Mouse (Mus musculus): Measurements from ENCODE around the gene Anp32e. TPM values are rescaled to one million over a fixed set of nuclear protein-coding genes. Genes with fewer than 3 reads are reported as not detected.
"Not testable (repeated sequence)": the region's sequence is repeated elsewhere in the genome, so short reads cannot be mapped to it uniquely, and the experiment has no call there.

Anp32e gene
- total RNA-seq, 2 experiments from 2014 or later: 82.7 to 98.9 TPM

DNA sequence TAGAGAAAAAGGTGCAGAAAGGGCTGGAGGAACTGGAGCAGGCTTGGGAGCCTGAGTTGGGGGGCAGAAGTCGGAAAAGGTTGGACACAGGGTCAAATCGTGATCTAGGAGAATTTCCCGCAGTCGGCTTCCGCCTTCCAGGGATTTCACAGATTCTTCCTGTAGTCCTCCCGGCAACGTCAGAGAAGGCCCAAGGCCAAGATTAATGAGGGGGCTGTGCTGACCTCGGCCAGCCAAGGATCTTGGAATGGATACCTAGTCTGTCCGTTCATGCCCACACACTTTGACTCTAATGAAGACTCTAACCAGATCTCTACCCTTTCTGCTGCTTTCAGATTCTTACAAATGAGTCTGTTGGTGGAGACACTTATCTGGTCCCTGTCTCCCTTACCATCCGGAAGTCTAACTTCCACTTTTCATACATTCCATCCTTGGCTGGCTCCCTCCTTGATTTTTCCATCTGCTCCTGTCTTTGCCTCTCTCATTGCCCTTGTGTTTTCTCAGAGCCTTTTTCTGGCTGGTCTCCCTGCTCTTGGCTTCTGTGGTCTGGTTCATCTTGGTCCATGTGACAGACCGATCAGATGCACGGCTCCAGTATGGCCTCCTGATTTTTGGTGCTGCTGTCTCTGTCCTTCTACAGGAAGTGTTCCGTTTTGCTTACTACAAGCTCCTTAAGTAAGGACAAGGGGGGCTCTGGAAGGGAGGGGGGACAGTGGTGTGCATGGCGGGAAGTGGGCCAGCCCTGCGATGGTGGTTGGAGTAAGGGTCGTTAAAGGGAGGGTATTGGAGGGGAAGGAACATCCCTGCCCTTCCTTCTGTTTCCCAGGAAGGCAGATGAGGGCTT lies 34.5 kb upstream of the Anp32e start:
- no peak for DNase-seq (ENCODE audit: extremely low spot score in 1 of 2, low spot score in 2 of 2)
- Histone ChIP-seq H3K27ac (peak overlapping the region; percentile 89), H3K4me3 (peak overlapping the region; percentile 91)
- intact Hi-C loops (cut with DNase I): no loop called here
- TF ChIP-seq CTCF (IDR thresholded peaks at IDR 0.05): no peak

DNA sequence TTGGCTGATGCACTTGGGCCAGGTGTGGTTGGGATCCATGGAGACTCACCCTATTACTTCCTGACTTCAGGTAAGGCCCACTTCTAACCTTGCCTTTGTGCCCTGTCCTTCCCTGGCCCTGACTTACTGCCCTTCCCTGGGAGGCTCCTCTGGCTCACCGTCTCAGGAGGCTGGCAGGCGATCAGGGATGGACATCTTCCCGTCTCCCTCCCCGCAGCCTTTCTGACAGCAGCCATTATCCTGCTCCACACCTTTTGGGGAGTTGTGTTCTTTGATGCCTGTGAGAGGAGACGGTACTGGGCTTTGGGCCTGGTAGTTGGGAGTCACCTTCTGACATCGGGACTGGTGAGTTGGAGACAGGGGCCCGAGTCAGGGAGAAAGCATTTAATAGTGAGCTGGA lies 33.5 kb upstream of the Anp32e start:
- DNase-seq (ENCODE audit: extremely low spot score in 1 of 2, low spot score in 2 of 2); H3K27ac ChIP-seq; H3K4me3 ChIP-seq; intact Hi-C loops (cut with DNase I): not testable (repeated sequence)

DNA sequence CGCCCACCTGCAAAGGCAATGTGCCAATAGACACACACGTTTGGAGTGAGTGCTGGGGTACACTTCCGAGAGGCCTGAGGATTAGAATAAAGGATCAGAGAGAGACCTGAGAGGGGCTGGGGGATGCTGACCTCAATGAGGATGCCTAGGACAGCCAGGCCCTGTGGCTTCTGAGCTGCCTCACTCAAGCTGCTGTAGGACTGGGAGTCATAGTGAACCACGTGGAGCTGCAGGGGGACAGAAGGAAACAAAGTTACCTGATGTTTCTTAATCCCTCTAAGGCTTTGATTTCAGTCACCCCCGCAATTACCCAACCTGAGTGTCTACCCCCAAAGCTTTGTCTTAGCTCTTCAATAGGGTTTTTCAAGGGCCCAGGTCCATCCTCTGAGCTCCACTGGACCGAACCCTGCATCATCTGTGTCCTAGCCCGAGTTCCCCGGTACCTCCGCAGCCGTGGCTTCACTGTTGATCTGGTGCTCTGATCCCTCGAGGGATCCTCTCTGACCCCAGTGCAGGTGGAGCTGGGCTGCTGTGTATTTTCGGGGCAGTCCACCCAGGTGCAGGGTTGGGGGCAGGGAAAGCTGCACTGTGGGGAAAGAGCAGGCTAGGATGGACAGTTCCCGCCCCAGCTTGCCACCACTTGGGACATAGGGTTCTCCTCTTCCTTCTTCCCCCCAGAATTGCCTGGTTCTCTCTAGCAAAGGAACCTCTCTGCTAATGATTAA lies 29.1 kb upstream of the Anp32e start:
- H3K4me3 ChIP-seq: no peak overlapping the region
- DNase-seq (ENCODE audit: extremely low spot score in 1 of 2, low spot score in 2 of 2): no peak
- no peak overlapping the region for H3K27ac ChIP-seq
- intact Hi-C loops (cut with DNase I): no loop called here
- no peak for TF ChIP-seq CTCF (IDR thresholded peaks at IDR 0.05)

- Histone ChIP-seq H3K27ac (no peak overlapping the region; the same call in 1 of the 2 replicates), H3K4me3 (no peak overlapping the region)
- DNase-seq (ENCODE audit: extremely low spot score in 1 of 2, low spot score in 2 of 2): no peak
- intact Hi-C loops (cut with DNase I): no loop called here
- no peak for TF ChIP-seq CTCF (IDR thresholded peaks at IDR 0.05)
Observed at GRCm38 (mm10) chr3:95901616-95902372, 27.3 kb upstream of the Anp32e start.

- H3K4me3 ChIP-seq: no peak overlapping the region
- TF ChIP-seq CTCF (IDR thresholded peaks at IDR 0.05): no peak
- H3K27ac ChIP-seq: no peak overlapping the region; the same call in 1 of the 2 replicates
- intact Hi-C loops (cut with DNase I): no loop called here
- no peak for DNase-seq (ENCODE audit: extremely low spot score in 1 of 2, low spot score in 2 of 2)
Observed at GRCm38 (mm10) chr3:95902373-95902625, 26.7 kb upstream of the Anp32e start.

DNA sequence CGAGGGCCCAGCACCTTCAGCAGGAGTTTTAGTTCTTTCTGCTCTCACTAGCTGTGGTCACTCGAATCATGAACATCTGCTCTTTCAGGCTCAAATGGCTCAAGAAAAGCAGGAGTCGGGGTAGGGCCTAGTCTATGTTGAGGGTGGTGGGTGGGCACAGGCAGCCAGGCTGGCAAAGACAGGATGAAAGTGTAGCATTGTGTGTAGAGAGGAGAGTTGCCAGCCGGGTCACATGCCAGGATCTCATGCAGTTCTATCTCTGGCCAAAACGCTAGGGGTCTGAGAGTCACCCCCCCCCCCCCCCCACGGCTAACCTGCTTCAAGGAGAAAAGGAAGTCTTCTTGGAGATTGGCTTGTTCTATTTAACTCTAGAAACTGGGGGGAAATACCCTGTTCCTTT lies 26.4 kb upstream of the Anp32e start:
- no peak overlapping the region for H3K4me3 ChIP-seq
- no peak for DNase-seq (ENCODE audit: extremely low spot score in 1 of 2, low spot score in 2 of 2)
- intact Hi-C loops (cut with DNase I): no loop called here
- TF ChIP-seq CTCF (IDR thresholded peaks at IDR 0.05): no peak
- peak overlapping the region; percentile 41; the same call in 1 of the 2 replicates for H3K27ac ChIP-seq

DNA sequence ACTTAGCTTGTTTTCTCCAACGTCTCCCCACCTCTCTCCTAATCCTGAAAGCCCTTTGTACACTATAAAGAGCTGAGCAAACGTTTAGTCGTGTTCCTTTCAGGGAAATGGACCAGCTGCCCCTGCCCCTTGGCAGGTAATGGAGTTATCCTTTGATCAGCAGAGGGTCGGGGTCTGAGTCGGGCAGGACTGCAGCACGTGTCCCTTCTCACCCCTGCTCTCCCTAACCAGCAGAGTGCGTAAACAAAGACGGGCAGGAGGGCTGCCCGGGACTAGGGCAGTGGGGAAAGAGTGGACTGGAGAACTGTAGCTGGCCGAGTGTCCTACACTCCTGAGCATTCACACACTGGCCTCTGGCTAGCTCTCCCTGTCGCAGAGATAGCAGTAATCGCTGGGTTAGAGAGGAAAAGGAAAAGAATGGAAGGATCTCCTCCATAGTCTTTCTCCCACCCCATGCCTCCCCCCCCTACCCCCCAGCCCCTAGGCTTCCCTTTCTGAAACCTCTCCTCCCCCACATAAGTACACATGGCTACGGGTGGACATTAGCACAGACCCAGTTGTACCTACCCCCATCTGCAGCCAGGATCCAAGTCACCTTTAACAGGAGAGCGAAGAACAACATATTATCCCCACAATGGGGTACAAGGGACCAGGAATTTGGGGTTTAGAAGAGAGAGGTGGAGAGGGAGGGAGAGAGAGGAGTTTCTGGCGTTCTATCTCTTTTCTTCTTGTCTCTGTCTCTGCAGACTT lies 25.1 kb upstream of the Anp32e start:
- intact Hi-C loops (cut with DNase I): no loop called here
- TF ChIP-seq CTCF (IDR thresholded peaks at IDR 0.05): no peak
- no peak for DNase-seq (ENCODE audit: extremely low spot score in 1 of 2, low spot score in 2 of 2)
- peak overlapping the region; percentile 37 for H3K4me3 ChIP-seq
- H3K27ac ChIP-seq: peak overlapping the region; percentile 60

DNA sequence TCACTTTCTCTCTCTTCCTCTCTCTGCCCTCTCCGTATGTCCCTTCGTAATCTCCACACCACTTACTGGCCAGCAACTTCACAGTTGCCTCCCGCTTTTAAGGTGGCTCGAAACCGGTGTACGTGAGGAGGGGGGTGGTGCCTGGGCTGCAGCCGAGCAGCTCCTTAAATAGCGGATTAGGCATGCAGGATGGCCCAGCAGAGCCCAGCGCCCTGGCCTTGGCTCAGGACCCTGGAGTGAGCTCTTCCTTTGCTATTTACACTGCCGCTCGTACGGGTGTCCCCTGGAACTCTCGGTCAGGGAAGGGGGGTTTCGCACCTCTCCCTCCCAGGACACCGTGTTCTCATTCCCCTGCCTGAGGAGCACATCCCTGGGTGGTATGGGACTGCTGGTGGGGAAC lies 24.5 kb upstream of the Anp32e start, which contains the start of gene Car14:
Gene Car14 (minus strand): TSS at position 124 of the 400 bp plus-strand sequence.
- no peak for DNase-seq (ENCODE audit: extremely low spot score in 1 of 2, low spot score in 2 of 2)
- TF ChIP-seq CTCF (IDR thresholded peaks at IDR 0.05): no peak
- H3K4me3 ChIP-seq: peak within 1 kb of the TSS; percentile 37
- H3K27ac ChIP-seq: peak within 1 kb of the TSS; percentile 66
- intact Hi-C loops (cut with DNase I): no loop called here

- no peak for TF ChIP-seq CTCF (IDR thresholded peaks at IDR 0.05)
- H3K27ac ChIP-seq: peak overlapping the region; percentile 66
- intact Hi-C loops (cut with DNase I): no loop called here
- peak overlapping the region; percentile 37 for H3K4me3 ChIP-seq
- DNase-seq (ENCODE audit: extremely low spot score in 1 of 2, low spot score in 2 of 2): peak in 1 of 2 experiments; percentile 56
Observed at GRCm38 (mm10) chr3:95905146-95905939, 23.7 kb upstream of the Anp32e start.

DNA sequence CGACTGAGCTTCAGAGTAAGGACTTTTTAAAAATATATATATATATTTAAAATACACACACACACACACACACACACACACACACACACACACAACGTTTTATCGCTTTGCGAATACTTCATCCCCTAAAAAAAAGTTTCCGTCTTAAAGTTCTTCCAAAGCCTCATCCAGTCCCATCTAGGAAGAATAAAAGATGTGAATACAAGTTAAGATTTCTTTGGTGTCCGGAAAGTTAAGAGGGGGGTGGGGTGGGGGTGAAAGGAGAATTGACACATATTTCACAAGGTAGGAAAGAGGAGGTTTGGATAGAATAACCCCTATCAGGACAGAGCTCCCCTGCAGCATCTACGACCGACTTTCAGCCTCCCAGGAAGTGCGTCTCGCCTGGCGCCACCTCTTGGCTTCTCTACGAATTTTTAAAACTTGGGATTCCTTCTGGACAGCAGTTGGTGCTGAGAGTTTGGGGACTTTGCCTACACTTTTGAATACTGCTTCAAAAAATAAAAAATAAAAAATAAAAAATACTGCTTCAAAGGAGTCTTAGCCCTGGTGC lies 23.0 kb upstream of the Anp32e start:
- DNase-seq (ENCODE audit: extremely low spot score in 1 of 2, low spot score in 2 of 2): peak in 1 of 2 experiments; percentile 40
- H3K27ac ChIP-seq: no peak overlapping the region; the same call in 1 of the 2 replicates
- intact Hi-C loops (cut with DNase I): loop anchor here (1.0 to 2.0 kb wide), 2 partner anchors 23 to 43 kb away; no protein-coding TSS in a partner anchor
- peak; percentile 64 for TF ChIP-seq CTCF (IDR thresholded peaks at IDR 0.05)
- peak overlapping the region; percentile 11 for H3K4me3 ChIP-seq
